Mouse (Mus musculus) liver, adult 2 months (tissue): ENCODE measurements at regions not wholly inside any gene's neighbourhood (a gene's known extent, or its start where the extent isn't known, plus 50 kb on each side); places are given as distances from the start of the nearest gene placed in this dataset.

Source experiments
- CTCF ChIP-seq: fragments of 200-500 bp; IDR thresholded peaks from 2 replicates; pipeline ENCODE4 v1.5.1; 2011; ENCODE audit warnings: low read depth, low read length, control low read depth
- POLR2A ChIP-seq: fragments of 200-500 bp; IDR thresholded peaks from 2 replicates; pipeline ENCODE4 v1.6.1; 2011; ENCODE audit warnings: low read length, control low read depth; ENCODE audit not compliant: insufficient read depth; ENCODE audit errors: extremely low read depth

GRCm38 (mm10) chr13:113534664-113535455 lies 83.5 kb downstream of the Snx18 start:
- no peak for TF ChIP-seq POLR2A
- no peak for TF ChIP-seq CTCF
